Mouse (Mus musculus) liver, postnatal 0 days (tissue): Measurements from ENCODE around the gene Synm.

Experiments used
- CTCF ChIP-seq: sonication (generic); IDR thresholded peaks from 2 replicates; pipeline ENCODE4 v1.5.1; 2016; ENCODE audit warnings: antibody characterized with exemption, low read depth
- EP300 ChIP-seq: IDR thresholded peaks from 2 replicates; pipeline ENCODE4 v1.6.1; 2016; ENCODE audit warnings: antibody characterized with exemption, low read depth, mild to moderate bottlenecking

DNA sequence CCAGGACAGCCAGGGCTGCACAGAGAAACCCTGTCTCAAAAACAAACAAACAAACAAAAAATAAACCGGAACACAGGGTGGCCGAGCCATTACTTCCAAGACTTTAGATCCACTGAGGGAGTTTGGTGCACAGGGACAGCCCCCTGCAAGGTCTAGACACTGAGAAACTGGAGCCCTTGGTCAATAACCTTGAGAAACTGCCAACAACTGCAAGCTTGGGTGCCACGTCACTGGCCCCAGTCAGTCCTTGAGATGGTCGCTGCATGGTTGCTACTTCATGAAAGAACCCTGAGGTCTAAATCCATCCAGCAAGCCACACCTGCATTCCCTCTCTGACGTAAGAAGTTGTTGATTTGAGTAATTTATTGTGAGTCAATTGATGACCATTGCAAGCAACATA is 9.9 kb upstream of the Synm start:
- TF ChIP-seq CTCF (no peak), EP300 (no peak)
